Mouse (Mus musculus): Measurements from ENCODE around the gene Wdr20.
"Not testable (repeated sequence)": the region's sequence is repeated elsewhere in the genome, so short reads cannot be mapped to it uniquely, and the experiment has no call there.

- not testable (repeated sequence) for TF ChIP-seq POLR2A (IDR thresholded peaks at IDR 0.05; ENCODE audit: control insufficient read depth, extremely low read depth, insufficient read depth, low read length, poor library complexity); CTCF (IDR thresholded peaks at IDR 0.05; ENCODE audit: borderline replicate concordance, control insufficient read depth, extremely low read depth, insufficient read depth, low read length, poor library complexity)
Measured at GRCm38 (mm10) chr12:110705419-110705818, 32.3 kb upstream of the Wdr20 start.

All from thymus, adult 2 months (tissue).